Mouse (Mus musculus): ENCODE results near the gene Atp2a3.
A peak's percentile ranks its signal among the peaks of the same experiment; 100 is the strongest.

Atp2a3 gene

DNA sequence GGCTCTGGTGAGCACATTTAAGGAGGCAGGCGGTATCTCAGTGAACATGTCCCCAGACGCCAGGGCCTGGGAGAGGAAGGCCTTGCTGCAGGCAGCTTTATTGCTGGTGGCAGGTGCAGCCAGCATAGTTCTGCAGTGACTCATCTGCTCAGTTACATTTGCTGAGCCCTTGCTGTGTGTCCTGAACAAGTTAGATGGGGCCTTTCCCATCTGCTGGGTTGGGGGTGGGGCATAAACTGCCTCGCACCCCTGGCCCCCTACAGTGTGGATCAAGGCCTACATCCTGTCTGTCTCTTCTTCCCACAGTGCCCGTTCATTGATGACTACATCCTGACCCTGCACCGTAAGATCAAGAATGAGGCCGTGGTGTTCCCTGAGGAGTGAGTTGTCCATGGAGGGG, 75.9 kb downstream of the Atp2a3 start:
- no peak for DNase-seq (ENCODE audit: low spot score in 2 of 2)

DNA sequence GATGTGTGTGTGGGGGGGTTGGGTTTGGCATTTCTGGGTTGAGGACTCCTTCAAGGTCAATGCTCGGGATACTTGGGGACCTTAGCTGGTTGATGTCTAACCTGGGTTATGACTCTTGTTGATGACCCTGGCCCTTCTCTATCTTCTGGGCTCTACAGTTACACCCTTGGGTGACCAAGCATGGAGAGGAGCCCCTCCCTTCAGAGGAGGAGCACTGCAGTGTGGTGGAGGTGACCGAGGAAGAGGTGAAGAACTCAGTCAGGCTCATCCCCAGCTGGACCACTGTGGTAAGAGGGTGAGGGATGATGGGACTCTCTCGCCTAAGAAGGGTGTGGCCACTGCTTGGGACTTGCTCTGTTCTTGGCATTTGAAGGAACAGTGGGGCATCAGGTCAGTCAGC, 76.7 kb downstream of the Atp2a3 start:
- DNase-seq (ENCODE audit: low spot score in 2 of 2), result no peak

DNA sequence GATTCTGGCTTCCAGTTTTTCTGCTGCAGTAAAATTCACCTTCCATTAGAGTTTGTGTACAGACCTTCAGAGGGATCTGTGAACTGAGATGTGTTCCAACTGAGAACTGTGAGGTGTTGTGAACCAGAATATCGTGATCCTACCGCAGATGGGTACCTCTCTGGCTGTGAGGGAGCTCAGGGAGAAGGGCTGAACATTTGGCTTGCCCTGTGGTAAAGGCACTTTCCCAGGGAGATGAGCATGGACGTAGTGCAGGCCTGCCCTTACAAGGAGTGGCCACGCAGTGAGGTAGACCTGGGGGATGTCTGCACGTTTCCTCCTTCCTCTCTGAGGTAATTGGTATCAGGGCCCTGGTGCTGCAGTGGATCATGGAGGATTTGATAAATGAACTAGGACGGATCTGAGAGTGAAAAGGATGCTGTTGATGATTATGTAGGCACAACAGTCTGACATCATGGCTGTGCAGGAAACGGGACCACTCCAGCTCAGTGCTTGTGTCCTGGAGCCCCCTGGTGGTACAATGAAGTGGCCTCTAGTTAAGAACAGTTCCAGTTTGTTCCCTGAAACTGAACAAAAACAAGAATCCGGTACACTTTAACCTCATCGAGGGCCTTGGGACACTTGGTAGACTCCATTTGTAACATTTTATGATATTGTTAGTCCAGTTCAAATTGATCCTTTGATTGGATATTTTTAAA, 78.3 kb downstream of the Atp2a3 start:
- peak in 1 of 2 experiments; percentile 68 for DNase-seq (ENCODE audit: low spot score in 2 of 2)
